Mouse (Mus musculus) forebrain, embryonic 15.5 days (tissue): ENCODE data around the gene Oasl2. TPM values are rescaled to one million over a fixed set of nuclear protein-coding genes. Genes with fewer than 3 reads are reported as not detected.
"Not testable (repeated sequence)": the region's sequence is repeated elsewhere in the genome, so short reads cannot be mapped to it uniquely, and the experiment has no call there.

Experiments
- ATAC-seq: fragments of 200-750 bp; cut with Nextera tagmentation; replicated peaks from 2 replicates; pipeline ENCODE4 v1.8.0; 2017; ENCODE audit warnings: mild to moderate bottlenecking, moderate TSS enrichment, moderate library complexity
- H3K27ac ChIP-seq: fragments of 300-500 bp; sonication (generic); replicated peaks from 2 replicates; pipeline ENCODE4 v1.5.1; 2015; ENCODE audit warnings: mild to moderate bottlenecking, inconsistent platforms
- H3K27me3 ChIP-seq: fragments of 300-500 bp; sonication (generic); 2 replicates; pipeline ENCODE4 v1.6.1; 2015; ENCODE audit warnings: inconsistent platforms
- H3K36me3 ChIP-seq: fragments of 300-500 bp; sonication (generic); 2 replicates; pipeline ENCODE4 v1.6.1; 2015; ENCODE audit warnings: mild to moderate bottlenecking, inconsistent platforms
- H3K4me1 ChIP-seq: fragments of 300-500 bp; sonication (generic); 2 replicates; pipeline ENCODE4 v1.6.1; 2015; ENCODE audit warnings: inconsistent platforms
- H3K4me2 ChIP-seq: fragments of 300-500 bp; sonication (generic); replicated peaks from 2 replicates; pipeline ENCODE4 v1.6.1; 2015; ENCODE audit warnings: mild to moderate bottlenecking, inconsistent platforms
- H3K4me3 ChIP-seq: fragments of 300-500 bp; sonication (generic); 2 replicates; pipeline ENCODE4 v1.5.1; 2015; ENCODE audit warnings: mild to moderate bottlenecking, inconsistent platforms
- H3K9ac ChIP-seq: fragments of 300-500 bp; sonication (generic); replicated peaks from 2 replicates; pipeline ENCODE4 v1.6.1; 2015; ENCODE audit warnings: mild to moderate bottlenecking, inconsistent platforms
- H3K9me3 ChIP-seq: fragments of 300-500 bp; sonication (generic); 2 replicates; pipeline ENCODE4 v1.6.1; 2016; ENCODE audit warnings: inconsistent platforms
- WGBS: fragments of 180-500 bp; shearing (Covaris S2); methylation state at CpG from one replicate; pipeline ENCODE4 v1.1.7; 2015; ENCODE audit warnings: mixed read lengths; 5-methylcytosine and 5-hydroxymethylcytosine counted together
- polyA plus RNA-seq: library from polyadenylated mRNA; unstranded; fragments of >200 nt; fragmentation: Nextera tagmentation; extraction: Ambion mirVana; gene quantifications from 2 replicates; pipeline ENCODE4 v1.2.1, GENCODE M21; 2015

The Oasl2 gene
- polyA plus RNA-seq, result 2.4 and 2.9 TPM in 2 replicates

GRCm38 (mm10) chr5:114896688-114897373, at the start of gene Oasl2:
TSS of gene Oasl2 (plus strand) at chr5:114896936.
- no peak within 1 kb of the TSS for H3K4me3 ChIP-seq
- no peaks in the 10 kb centered on the region for H3K4me1 ChIP-seq
- H3K27me3 ChIP-seq, result no peaks in the 10 kb centered on the region
- 70% methylated on average over 13 of the region's 13 CpGs for WGBS
- no peak within 1 kb of the TSS for H3K9ac ChIP-seq
- H3K4me2 ChIP-seq, result no peak within 1 kb of the TSS
- H3K27ac ChIP-seq, result no peak within 1 kb of the TSS
- H3K36me3 ChIP-seq, result no peaks in the 10 kb centered on the region
- no peaks in the 10 kb centered on the region for H3K9me3 ChIP-seq
- ATAC-seq, result no peak

- H3K4me3 ChIP-seq, result no peak overlapping the region
- no peak for ATAC-seq
- WGBS, result 88% methylated on average over 20 of the region's 20 CpGs
- no peaks in the 10 kb centered on the region for H3K9me3 ChIP-seq
- no peak overlapping the region for H3K9ac ChIP-seq
- no peaks in the 10 kb centered on the region for H3K27me3 ChIP-seq
- no peak overlapping the region for H3K4me2 ChIP-seq
- H3K27ac ChIP-seq, result no peak overlapping the region
- H3K4me1 ChIP-seq, result no peaks in the 10 kb centered on the region
- no peaks in the 10 kb centered on the region for H3K36me3 ChIP-seq
Observed at GRCm38 (mm10) chr5:114851565-114852236, 45.0 kb upstream of the Oasl2 start.

GRCm38 (mm10) chr5:114853364-114853763, 43.4 kb upstream of the Oasl2 start, which contains the start of gene 4930519G04Rik:
TSS of gene 4930519G04Rik (plus strand) at chr5:114853664.
- not testable (repeated sequence) for H3K4me1 ChIP-seq, H3K36me3 ChIP-seq, H3K4me3 ChIP-seq, ATAC-seq, H3K27ac ChIP-seq, H3K4me2 ChIP-seq, H3K9ac ChIP-seq, H3K9me3 ChIP-seq, H3K27me3 ChIP-seq
- WGBS, result 80% methylated on average over 3 of the region's 5 CpGs

GRCm38 (mm10) chr5:114858582-114858981, 38.2 kb upstream of the Oasl2 start, which contains the start of gene Gm9936:
TSS of gene Gm9936 (minus strand) at chr5:114858682.
- WGBS, result 85% methylated on average over 12 of the region's 12 CpGs
- H3K27ac ChIP-seq, result no peak within 1 kb of the TSS
- no peak for ATAC-seq

GRCm38 (mm10) chr5:114859253-114859652, 37.5 kb upstream of the Oasl2 start:
- Histone ChIP-seq H3K27me3 (no peaks in the 10 kb centered on the region), H3K36me3 (no peaks in the 10 kb centered on the region), H3K4me2 (peak overlapping the region; percentile 49), H3K27ac (no peak overlapping the region), H3K9me3 (no peaks in the 10 kb centered on the region), H3K9ac (peak overlapping the region; percentile 43), H3K4me3 (peak overlapping the region; percentile 33), H3K4me1 (peaks cover 9% of the 10 kb centered on the region; the same call in 1 of the 2 replicates)
- 4% methylated on average over 18 of the region's 18 CpGs for WGBS
- peak; percentile 43; the same call in 1 of the 2 replicates for ATAC-seq

More at GRCm38 (mm10) chr5:114858582-114858981, 38.2 kb upstream of the Oasl2 start, which contains the start of gene Gm9936:
- H3K9ac ChIP-seq, result peak within 1 kb of the TSS; percentile 43
- no peaks in the 10 kb centered on the region for H3K36me3 ChIP-seq
- H3K27me3 ChIP-seq, result no peaks in the 10 kb centered on the region
- H3K4me3 ChIP-seq, result peak within 1 kb of the TSS; percentile 33
- H3K4me2 ChIP-seq, result peak within 1 kb of the TSS; percentile 49
- no peaks in the 10 kb centered on the region for H3K9me3 ChIP-seq
- peaks cover 9% of the 10 kb centered on the region; the same call in 1 of the 2 replicates for H3K4me1 ChIP-seq

- no peaks in the 10 kb centered on the region for H3K27me3 ChIP-seq
- ATAC-seq, result no peak
- no peak overlapping the region for H3K4me3 ChIP-seq
- 77% methylated on average over 6 of the region's 6 CpGs for WGBS
- H3K9me3 ChIP-seq, result no peaks in the 10 kb centered on the region
- no peak overlapping the region for H3K4me2 ChIP-seq
- no peaks in the 10 kb centered on the region for H3K36me3 ChIP-seq
- no peak overlapping the region for H3K9ac ChIP-seq
- H3K4me1 ChIP-seq, result peaks cover 9% of the 10 kb centered on the region; the same call in 1 of the 2 replicates
- H3K27ac ChIP-seq, result no peak overlapping the region
Observed at GRCm38 (mm10) chr5:114861730-114862129, 35.0 kb upstream of the Oasl2 start.

GRCm38 (mm10) chr5:114864813-114865212, 31.9 kb upstream of the Oasl2 start:
- 78% methylated on average over 7 of the region's 7 CpGs for WGBS
- H3K27ac ChIP-seq, result no peak overlapping the region
- no peak overlapping the region for H3K4me2 ChIP-seq
- H3K4me3 ChIP-seq, result no peak overlapping the region
- no peak for ATAC-seq
- no peaks in the 10 kb centered on the region for H3K27me3 ChIP-seq
- no peaks in the 10 kb centered on the region for H3K36me3 ChIP-seq
- no peak overlapping the region for H3K9ac ChIP-seq
- no peaks in the 10 kb centered on the region for H3K4me1 ChIP-seq
- H3K9me3 ChIP-seq, result peaks cover 10% of the 10 kb centered on the region

- H3K4me2 ChIP-seq, result no peak overlapping the region
- no peak overlapping the region for H3K27ac ChIP-seq
- H3K27me3 ChIP-seq, result no peaks in the 10 kb centered on the region
- ATAC-seq, result no peak
- no peaks in the 10 kb centered on the region for H3K4me1 ChIP-seq
- H3K9ac ChIP-seq, result no peak overlapping the region
- H3K9me3 ChIP-seq, result peaks cover 10% of the 10 kb centered on the region
- no peaks in the 10 kb centered on the region for H3K36me3 ChIP-seq
- 81% methylated on average over 12 of the region's 12 CpGs for WGBS
- no peak overlapping the region for H3K4me3 ChIP-seq
Observed at GRCm38 (mm10) chr5:114865279-114865678, 31.5 kb upstream of the Oasl2 start.

- no peak overlapping the region for H3K27ac ChIP-seq
Observed at GRCm38 (mm10) chr5:114875858-114876257, 20.9 kb upstream of the Oasl2 start.

GRCm38 (mm10) chr5:114876331-114876730, 20.4 kb upstream of the Oasl2 start:
- no peak for ATAC-seq
- H3K4me2 ChIP-seq, result no peak overlapping the region

More at GRCm38 (mm10) chr5:114875858-114876257, 20.9 kb upstream of the Oasl2 start:
- Histone ChIP-seq H3K9me3 (no peaks in the 10 kb centered on the region), H3K36me3 (no peaks in the 10 kb centered on the region), H3K27me3 (no peaks in the 10 kb centered on the region), H3K4me3 (no peak overlapping the region), H3K9ac (no peak overlapping the region), H3K4me1 (no peaks in the 10 kb centered on the region), H3K4me2 (no peak overlapping the region)
- WGBS, result 42% methylated on average over 6 of the region's 6 CpGs
- no peak for ATAC-seq

GRCm38 (mm10) chr5:114877487-114877886, 19.2 kb upstream of the Oasl2 start:
- no peak overlapping the region for H3K4me3 ChIP-seq
- no peak overlapping the region for H3K9ac ChIP-seq
- ATAC-seq, result no peak
- H3K4me2 ChIP-seq, result no peak overlapping the region
- no peaks in the 10 kb centered on the region for H3K27me3 ChIP-seq
- H3K36me3 ChIP-seq, result no peaks in the 10 kb centered on the region
- no peaks in the 10 kb centered on the region for H3K9me3 ChIP-seq
- WGBS, result 69% methylated on average over 7 of the region's 7 CpGs
- H3K4me1 ChIP-seq, result no peaks in the 10 kb centered on the region
- H3K27ac ChIP-seq, result no peak overlapping the region

More at GRCm38 (mm10) chr5:114876331-114876730, 20.4 kb upstream of the Oasl2 start:
- H3K36me3 ChIP-seq, result no peaks in the 10 kb centered on the region
- H3K9ac ChIP-seq, result no peak overlapping the region
- no peak overlapping the region for H3K27ac ChIP-seq
- no peaks in the 10 kb centered on the region for H3K9me3 ChIP-seq
- WGBS, result 10% methylated on average over 6 of the region's 6 CpGs
- no peak overlapping the region for H3K4me3 ChIP-seq
- H3K27me3 ChIP-seq, result no peaks in the 10 kb centered on the region
- no peaks in the 10 kb centered on the region for H3K4me1 ChIP-seq

- no peaks in the 10 kb centered on the region for H3K9me3 ChIP-seq
- no peaks in the 10 kb centered on the region for H3K36me3 ChIP-seq
- H3K27ac ChIP-seq, result no peak overlapping the region
- no peak overlapping the region for H3K4me2 ChIP-seq
- no peak overlapping the region for H3K4me3 ChIP-seq
- H3K9ac ChIP-seq, result no peak overlapping the region
- WGBS, result 75% methylated on average over 13 of the region's 13 CpGs
- H3K4me1 ChIP-seq, result no peaks in the 10 kb centered on the region
- no peak for ATAC-seq
- no peaks in the 10 kb centered on the region for H3K27me3 ChIP-seq
Observed at GRCm38 (mm10) chr5:114879399-114879798, 17.3 kb upstream of the Oasl2 start.
